Mouse (Mus musculus) E14TG2a.4 (cell line): Measurements from ENCODE around the gene Cngb1.

Source experiments
- H3K27me3 ChIP-seq: 2 replicates; pipeline ENCODE4 v1.6.1; 2014; ENCODE audit warnings: low read length, control low read depth; ENCODE audit not compliant: insufficient read depth
- H3K36me3 ChIP-seq: 2 replicates; pipeline ENCODE4 v1.6.1; 2014; ENCODE audit warnings: low read length, control low read depth; ENCODE audit not compliant: insufficient read depth
- H3K4me1 ChIP-seq: replicated peaks from 2 replicates; pipeline ENCODE4 v1.6.1; 2014; ENCODE audit warnings: low read depth, low read length, control low read depth
- H3K4me3 ChIP-seq: replicated peaks from 2 replicates; pipeline ENCODE4 v1.5.1; 2014; ENCODE audit warnings: mild to moderate bottlenecking, low read length
- H3K9me3 ChIP-seq: 2 replicates; pipeline ENCODE4 v1.6.1; 2014; ENCODE audit warnings: low read length, control low read depth
- CTCF ChIP-seq: conservative IDR thresholded peaks from 2 replicates; pipeline ENCODE4 v1.5.1; 2014; ENCODE audit warnings: low read length
- NANOG ChIP-seq: IDR thresholded peaks from 2 replicates; pipeline ENCODE4 v1.6.1; 2014; ENCODE audit warnings: borderline replicate concordance, low read length, mixed read lengths
- POU5F1 ChIP-seq: IDR thresholded peaks from 2 replicates; pipeline ENCODE4 v1.6.1; 2014; ENCODE audit warnings: low read length, borderline replicate concordance

Cngb1 gene

DNA sequence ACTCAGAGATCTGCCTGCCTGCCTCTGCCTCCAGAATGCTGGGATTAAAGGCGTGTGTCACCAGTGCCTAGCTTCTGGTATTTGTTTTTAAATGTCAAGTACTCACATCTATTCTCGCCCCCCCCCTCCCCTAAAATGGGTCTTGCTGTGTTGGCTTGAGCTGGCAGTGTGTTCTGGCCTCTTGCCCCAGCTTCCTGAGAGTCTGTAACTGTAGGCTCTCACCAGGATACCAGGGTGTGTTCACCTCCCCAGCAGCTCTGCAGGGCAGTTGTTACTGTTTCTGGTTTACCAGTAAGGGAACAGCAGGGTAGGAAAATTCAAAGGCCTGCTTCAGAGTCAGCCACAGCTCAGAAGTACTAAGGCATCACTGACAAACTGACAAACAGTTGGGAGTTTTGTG lies 33.5 kb downstream of the Cngb1 start:
- Histone ChIP-seq H3K27me3 (no peaks in the 10 kb centered on the region; the same call in 1 of the 2 replicates), H3K4me1 (peaks cover 41% of the 10 kb centered on the region)

GRCm38 (mm10) chr8:95271841-95272240 lies 34.5 kb downstream of the Cngb1 start:
- no peak for TF ChIP-seq NANOG
- Histone ChIP-seq H3K9me3 (peaks cover 5% of the 10 kb centered on the region; the same call in 1 of the 2 replicates), H3K27me3 (no peaks in the 10 kb centered on the region), H3K4me3 (0 out of 2 replicates have a peak overlapping the region, but pooled peaks have one; percentile 13), H3K4me1 (peaks cover 41% of the 10 kb centered on the region), H3K36me3 (peaks cover 13% of the 10 kb centered on the region; the same call in 1 of the 2 replicates)

More for the DNA sequence above, 33.5 kb downstream of the Cngb1 start:
- TF ChIP-seq POU5F1 (no peak), CTCF (no peak), NANOG (no peak)
- Histone ChIP-seq H3K36me3 (peaks cover 3% of the 10 kb centered on the region; the same call in 1 of the 2 replicates), H3K9me3 (peaks cover 12% of the 10 kb centered on the region; the same call in 1 of the 2 replicates), H3K4me3 (no peak overlapping the region)

DNA sequence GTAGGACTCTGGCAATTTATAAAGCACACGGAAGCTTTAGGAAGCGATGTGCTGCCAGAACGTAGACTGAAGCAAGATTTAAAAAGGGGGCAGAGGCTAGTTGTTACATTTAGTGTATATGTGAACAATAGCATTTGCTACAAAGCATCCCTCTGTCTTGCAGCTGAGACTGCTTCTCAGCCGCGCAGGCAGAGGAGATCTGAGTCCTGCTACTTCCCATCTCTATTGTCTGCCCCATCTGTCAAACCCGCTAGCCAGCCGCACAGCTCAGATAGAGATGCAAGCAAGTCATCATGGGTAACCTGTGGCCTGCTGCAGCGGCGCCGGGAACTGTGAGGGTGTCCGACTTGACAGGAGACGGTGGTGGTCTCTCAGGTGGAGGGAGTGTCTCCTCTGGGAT lies 35.9 kb downstream of the Cngb1 start:
- TF ChIP-seq CTCF: no peak
- TF ChIP-seq NANOG: no peak
- TF ChIP-seq POU5F1: no peak
- H3K27me3 ChIP-seq: no peaks in the 10 kb centered on the region
- no peaks in the 10 kb centered on the region for H3K9me3 ChIP-seq
- no peak overlapping the region for H3K4me3 ChIP-seq
- peaks cover 20% of the 10 kb centered on the region for H3K36me3 ChIP-seq
- peaks cover 41% of the 10 kb centered on the region for H3K4me1 ChIP-seq

DNA sequence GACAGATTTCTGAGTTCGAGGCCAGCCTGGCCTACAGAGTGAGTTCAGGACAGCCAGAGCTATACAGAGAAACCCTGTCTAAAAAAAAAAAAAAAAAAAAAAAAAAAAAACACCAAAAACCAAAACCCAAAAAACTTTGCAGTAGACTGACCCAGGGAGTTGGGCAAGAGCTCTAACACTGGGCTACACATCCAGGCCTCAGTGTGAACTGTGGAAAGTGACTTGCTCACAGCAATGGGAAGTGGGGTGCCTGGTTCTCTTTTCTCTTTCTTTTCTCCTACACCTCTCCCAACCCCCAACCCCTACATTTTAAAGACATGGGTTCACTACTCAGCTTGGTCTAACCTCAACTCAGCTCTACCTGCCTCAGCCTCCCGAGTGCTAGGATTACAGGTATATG lies 44.2 kb downstream of the Cngb1 start:
- H3K27me3 ChIP-seq: no peaks in the 10 kb centered on the region
- no peaks in the 10 kb centered on the region for H3K4me1 ChIP-seq
- no peaks in the 10 kb centered on the region for H3K9me3 ChIP-seq
- no peak overlapping the region for H3K4me3 ChIP-seq
- TF ChIP-seq POU5F1 (no peak), CTCF (no peak), NANOG (no peak)
- peaks cover 22% of the 10 kb centered on the region for H3K36me3 ChIP-seq

GRCm38 (mm10) chr8:95255611-95256010 lies 50.8 kb downstream of the Cngb1 start:
- Histone ChIP-seq H3K4me1 (peaks cover 26% of the 10 kb centered on the region), H3K9me3 (no peaks in the 10 kb centered on the region), H3K36me3 (no peaks in the 10 kb centered on the region), H3K27me3 (no peaks in the 10 kb centered on the region), H3K4me3 (peak overlapping the region; percentile 45)
- no peak for TF ChIP-seq POU5F1
- TF ChIP-seq CTCF: no peak
- no peak for TF ChIP-seq NANOG

DNA sequence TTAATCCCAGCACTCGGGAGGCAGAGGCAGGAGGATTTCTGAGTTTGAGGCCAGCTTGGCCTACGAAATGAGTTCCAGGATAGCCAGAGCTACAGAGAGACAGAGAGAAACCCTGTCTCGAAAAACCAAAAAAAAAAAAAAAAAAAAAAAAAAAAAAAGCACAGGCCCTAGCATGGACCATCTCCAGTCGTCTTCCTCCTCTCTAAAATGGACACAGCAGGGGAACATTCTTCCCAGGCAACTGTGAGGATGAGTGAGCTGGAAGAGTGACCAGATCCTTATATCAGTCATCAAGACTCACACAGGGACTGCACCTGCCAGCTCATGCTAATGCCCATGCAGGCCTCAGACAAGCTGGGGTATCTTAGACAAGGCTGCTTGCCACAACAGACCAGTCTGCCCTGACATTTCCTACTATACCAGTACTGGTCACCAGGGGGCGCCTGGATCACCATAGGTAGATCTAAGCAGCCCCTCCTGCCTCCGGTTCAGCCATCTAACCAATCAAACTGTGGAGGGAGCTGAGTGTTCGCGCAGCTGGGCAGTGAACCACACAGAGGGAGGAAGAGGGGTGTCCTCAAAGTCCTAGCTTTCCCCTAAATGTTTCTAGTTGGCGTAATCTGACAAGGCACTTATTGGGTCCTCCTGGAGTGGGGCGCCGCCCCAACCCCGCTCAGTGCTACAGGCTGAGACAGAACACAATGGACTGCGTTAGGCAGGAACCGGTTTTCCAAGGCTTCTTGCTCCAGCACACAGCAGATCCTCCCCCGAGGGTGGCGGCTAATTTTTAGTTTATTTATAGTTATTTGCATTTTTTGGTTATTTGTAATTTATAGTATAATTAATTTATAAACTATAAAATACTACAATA lies 51.6 kb downstream of the Cngb1 start:
- Histone ChIP-seq H3K9me3 (no peaks in the 10 kb centered on the region), H3K27me3 (no peaks in the 10 kb centered on the region), H3K4me3 (peak overlapping the region; percentile 60), H3K4me1 (peaks cover 26% of the 10 kb centered on the region), H3K36me3 (no peaks in the 10 kb centered on the region)
- TF ChIP-seq POU5F1: no peak
- TF ChIP-seq CTCF: peak; percentile 66

GRCm38 (mm10) chr8:95252056-95252455 lies 54.3 kb downstream of the Cngb1 start:
- Histone ChIP-seq H3K9me3 (no peaks in the 10 kb centered on the region), H3K27me3 (no peaks in the 10 kb centered on the region), H3K4me3 (no peak overlapping the region), H3K4me1 (peaks cover 30% of the 10 kb centered on the region), H3K36me3 (no peaks in the 10 kb centered on the region)
- TF ChIP-seq CTCF (peak; percentile 32; the same call in 1 of the 2 replicates), POU5F1 (no peak)

DNA sequence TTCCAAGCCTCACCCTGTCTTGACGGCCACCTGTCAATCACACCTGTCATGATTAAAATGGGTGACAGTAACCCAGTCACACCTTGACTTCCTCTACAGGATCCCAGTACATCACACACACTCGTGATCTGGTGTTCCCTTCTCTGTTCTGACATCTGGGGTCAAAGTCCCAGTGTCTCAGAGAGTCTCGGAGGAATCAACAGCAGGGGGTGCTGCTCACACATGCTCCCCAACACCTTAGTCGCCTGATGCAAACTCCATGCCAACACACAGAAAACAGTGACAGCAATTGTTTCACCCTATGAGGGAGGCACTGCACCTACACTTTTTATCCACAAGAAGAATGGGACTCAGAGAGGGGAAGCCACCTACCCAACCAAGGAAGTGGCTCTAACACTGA lies 56.5 kb downstream of the Cngb1 start:
- Histone ChIP-seq H3K4me1 (peaks cover 22% of the 10 kb centered on the region), H3K36me3 (no peaks in the 10 kb centered on the region), H3K9me3 (peaks cover 8% of the 10 kb centered on the region), H3K27me3 (no peaks in the 10 kb centered on the region), H3K4me3 (no peak overlapping the region)
- TF ChIP-seq CTCF (no peak), NANOG (no peak), POU5F1 (no peak)
